Mouse (Mus musculus) embryo, embryonic 11 days (tissue): ENCODE measurements at regions not wholly inside any gene's neighbourhood (a gene's known extent, or its start where the extent isn't known, plus 50 kb on each side); places are given as distances from the start of the nearest gene placed in this dataset.
A peak's percentile ranks its signal among the peaks of the same experiment; 100 is the strongest.
"Not testable (repeated sequence)": the region's sequence is repeated elsewhere in the genome, so short reads cannot be mapped to it uniquely, and the experiment has no call there.

ENCODE experiments used
- DNase-seq: peaks from one replicate; pipeline ENCODE4 v3.0.0-alpha.2; 2015

GRCm38 (mm10) chrX:50600262-50600661 is 172.0 kb upstream of the Olfr1324 start:
- peak; percentile 57 for DNase-seq

DNA sequence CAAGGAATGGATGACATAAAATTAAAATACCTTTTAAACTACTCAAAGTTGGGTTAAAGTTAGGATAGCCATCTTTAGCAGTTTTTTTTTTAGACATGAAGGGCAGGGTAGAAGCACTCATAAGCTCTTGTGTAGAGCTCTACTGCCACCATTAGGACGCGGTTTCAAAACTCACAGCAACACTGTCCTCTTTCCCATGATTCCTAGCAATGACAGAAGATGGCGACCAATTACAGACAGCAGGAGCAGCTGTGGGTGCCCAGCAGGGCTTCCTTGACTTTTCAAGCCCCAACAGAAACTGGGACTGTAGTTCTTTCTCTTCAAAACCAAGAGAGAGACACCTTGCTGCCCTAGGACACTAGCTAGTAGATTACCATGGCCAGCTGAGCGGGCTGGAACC is 171.5 kb upstream of the Olfr1324 start:
- peak; percentile 31 for DNase-seq

- not testable (repeated sequence) for DNase-seq
Measured at GRCm38 (mm10) chrX:50597626-50598025, 169.3 kb upstream of the Olfr1324 start.

DNA sequence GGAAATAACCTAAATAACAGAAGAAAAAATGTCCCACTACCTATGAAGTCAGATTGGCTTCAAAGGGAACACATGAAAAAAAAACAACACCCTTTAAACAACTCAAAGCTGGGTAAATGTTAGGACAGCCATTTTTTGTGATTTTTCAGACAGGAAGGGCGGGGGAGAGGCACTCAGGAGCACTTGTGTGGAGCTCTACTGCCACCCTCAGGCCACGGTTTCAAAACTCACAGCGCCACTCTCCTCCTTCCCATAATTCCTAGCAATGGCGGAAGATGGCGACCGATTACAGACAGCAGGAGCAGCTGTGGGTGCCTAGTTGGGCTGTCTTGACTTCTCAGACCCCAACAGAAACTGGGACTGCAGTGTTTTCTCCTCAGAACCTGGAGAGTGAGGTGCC is 168.8 kb upstream of the Olfr1324 start:
- peak; percentile 40 for DNase-seq

DNA sequence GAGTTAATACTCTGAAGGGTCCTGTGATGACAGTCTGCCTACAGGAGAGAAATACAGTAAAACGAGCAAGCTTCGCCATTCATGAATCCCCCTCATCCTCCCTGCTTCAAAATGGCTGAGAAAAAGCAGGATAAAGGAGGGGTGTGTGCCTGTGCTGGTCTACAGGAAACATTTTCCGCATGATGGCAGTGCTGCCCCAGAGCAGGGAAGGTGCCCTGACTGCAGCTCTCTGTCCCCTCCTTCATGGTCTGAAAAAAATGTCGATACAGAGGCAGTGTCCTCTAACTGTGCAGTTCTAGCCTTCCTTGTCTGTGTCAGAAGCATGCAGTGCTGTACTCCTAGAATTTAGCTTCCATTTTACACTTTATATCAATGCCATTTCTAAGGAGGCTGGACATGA is 166.7 kb upstream of the Olfr1324 start:
- not testable (repeated sequence) for DNase-seq

DNA sequence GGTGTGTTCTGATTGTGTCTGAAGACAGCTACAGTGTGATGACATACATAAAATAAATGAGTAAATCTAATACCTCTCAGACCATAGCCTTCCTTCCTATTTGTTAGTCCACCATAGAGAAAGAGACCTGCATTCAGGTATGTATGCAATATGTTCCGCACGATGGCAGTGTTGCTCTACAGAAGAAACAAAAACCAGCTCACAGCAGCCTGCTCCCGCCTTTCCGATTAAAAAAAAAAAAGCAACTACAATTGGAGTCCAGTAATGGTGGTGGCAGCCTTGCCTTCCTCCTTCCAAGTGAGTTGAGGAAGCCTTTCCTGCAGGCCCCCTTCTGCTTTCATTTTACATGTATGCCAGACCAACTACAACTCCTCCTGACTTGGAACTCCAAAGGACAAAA is 163.2 kb upstream of the Olfr1324 start:
- DNase-seq, result peak; percentile 42

DNA sequence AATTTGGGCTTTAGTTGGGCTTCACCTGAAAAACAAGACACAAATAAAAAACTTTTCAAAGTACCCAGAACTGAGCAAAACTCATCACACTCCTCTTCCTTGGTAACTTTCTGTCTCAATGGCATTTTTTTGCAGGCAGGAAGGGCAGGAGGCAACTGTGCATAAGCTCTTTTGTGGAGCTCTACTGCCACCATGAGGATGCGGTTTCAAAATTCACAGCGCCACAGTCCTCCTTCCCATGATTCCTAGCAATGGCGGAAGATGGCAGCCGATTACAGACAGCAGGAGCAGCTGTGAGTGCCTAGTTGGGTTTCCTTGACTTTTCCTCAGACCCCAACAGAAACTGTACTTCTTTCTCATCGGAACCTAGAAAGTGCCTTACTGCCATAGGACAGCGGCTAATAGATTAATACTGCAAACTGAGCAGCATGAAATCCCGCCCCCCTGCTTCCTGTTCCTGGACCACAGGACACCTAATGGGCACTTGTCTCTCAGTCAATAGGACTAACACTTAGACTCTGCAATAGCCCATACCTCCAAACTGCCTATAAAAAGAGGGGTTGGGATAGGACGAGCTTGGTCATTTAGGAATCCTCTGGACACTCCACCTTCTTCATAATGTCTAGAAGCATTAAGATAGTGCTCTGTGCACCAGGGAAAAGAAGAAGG is 162.5 kb upstream of the Olfr1324 start:
- peak; percentile 42 for DNase-seq

DNA sequence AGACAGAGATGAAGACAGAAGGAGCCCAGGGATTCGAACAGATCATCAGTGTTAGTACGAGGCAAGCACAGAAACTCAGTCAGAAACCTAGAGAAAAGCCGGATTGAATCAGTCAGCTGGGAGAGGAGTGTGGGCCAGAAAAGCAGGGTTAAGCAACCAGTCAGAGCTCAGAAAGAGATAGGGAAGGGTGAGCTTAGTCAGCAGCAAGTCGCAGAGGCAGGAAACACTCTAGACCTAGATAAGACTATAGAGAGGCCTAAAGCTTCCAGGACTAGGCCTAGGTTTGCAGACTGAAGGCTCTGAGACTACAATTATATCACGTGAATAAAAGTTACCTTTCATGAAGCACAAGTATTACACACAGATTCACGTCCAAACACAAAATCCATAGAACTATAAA is 160.6 kb upstream of the Olfr1324 start:
- no peak for DNase-seq

DNA sequence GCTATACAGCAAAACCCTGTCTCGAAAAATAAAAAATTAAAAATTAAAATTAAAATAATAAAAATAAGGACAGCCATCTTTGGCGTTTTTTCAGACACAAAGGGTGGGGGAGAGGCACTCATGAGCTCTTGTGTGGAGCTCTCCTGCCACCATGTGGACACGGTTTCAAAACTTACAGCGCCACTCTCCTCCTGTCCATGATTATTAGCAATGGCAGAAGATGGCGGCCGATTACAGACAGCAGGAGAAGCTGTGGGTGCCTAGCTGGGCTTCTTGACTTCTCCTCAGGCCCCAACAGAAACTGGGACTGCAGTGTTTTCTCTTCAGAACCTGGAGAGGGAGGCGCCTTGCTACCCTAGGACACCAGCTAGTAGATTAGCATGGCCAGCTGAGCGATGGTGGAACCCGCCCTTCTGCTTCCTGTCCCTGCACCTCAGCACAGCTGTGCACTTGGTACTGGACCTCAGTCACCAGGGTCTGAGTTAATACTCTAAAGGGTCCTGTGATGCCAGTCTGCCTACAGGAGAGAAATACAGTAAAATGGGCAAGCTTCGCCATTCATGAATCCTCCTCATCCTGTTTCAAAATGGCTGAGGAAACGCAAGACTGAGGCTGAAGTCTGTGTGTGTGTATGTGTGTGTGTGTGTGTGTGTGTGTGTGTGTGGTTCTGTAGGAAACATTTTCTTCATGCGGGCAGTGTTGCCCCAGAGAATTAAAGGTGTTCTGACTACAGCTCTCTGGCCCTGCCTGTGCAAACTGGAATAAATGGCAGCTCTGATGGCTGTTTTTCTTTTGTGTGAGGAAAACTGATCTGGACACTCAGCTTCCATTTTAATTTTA is 155.7 kb upstream of the Olfr1324 start:
- DNase-seq, result no peak

GRCm38 (mm10) chrX:50580200-50580599 is 151.9 kb upstream of the Olfr1324 start:
- DNase-seq, result no peak

DNA sequence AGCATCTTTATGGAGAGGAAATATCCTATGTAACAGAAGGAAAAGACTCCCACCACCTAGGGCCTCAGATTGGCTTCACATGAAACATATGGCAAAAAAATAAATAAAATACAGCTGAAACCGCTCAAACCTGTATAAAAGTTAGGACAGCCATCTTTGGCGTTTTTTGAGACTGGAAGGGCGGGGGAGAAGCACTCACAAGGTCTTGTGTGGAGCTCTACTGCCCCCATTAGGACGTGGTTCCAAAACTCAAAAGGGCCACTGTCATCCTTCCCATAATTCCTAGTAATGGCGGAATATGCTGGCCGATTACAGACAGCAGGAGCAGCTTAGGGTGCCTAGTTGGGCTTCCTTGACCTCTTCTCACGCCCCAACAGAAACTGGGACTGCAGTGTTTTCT is 148.5 kb upstream of the Olfr1324 start:
- DNase-seq, result peak; percentile 32

DNA sequence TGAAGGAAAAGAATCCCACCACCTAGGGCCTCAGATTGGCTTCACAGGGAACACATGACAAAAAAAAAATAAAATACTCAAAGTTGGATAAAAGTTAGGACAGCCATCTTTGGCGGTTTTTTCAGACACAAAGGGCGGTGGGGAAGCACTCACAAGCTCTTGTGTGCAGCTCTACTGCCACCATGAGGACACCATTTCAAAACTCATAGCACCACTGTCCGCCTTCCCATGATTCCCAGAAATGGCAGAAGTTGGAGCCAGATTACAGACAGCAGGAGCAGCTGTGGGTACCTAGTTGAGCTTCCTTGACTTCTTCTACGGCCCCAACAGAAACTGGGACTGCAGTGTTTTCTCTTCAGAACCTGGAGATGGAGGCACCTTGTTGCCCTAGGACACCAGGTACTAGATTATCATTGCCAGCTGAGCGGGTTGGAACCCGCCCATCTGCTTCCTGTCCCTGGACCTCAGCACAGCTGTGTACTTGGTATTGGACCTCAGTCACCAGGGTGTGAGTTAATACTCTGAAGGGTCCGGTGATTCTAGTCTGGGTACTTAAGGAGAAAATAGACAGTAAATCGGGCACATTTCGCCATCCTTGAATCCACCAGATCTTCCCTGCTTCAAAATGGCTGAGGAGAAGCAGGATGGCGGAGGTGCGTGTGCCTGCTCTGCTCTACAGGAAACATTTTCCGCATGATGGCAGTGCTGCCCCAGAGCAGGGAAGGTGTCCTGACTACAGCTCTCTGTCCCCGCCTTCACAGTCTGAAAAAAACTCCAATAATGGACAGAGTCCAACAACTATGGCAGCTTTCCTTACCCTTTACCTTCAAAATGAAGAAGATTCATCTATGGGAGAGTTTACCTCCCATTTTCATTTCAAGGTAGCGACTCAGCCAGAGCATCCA is 144.1 kb upstream of the Olfr1324 start:
- peak; percentile 53 for DNase-seq

DNA sequence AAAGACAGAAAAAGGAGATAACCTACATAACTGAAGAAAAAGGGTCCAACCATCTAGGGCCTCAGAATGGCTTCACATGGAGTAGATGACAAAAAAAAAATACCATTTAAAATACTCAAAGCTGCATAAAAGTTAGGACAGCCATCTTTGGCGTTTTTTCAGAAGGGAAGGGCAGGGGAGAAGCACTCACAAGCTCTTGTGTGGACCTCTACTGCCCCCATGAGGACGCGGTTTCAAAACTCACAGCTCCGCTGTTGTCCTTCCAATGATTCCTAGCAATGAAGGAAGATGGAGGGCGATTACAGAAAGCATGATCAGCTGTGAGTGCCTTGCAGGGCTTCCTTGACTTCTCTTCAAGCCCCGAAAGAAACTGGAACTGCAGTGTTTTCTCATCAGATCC is 140.8 kb upstream of the Olfr1324 start:
- peak; percentile 24 for DNase-seq

DNA sequence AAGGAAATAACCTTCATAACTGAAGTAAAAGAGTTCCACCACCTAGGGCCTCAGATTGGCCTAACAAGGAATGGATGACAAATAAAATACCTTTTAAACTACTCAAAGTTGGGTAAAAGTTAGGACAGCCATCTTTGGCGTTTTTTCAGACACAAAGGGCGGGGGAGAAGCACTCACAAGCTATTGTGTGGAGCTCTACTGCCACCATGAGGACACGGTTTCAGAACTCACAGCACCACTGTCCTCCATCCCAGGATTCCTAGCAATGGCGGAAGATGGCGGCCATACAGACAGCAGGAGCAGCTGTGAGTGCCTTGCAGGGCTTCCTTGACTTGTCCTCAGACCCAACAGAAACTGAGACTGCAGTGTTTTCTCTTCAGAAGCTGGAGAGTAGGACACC is 138.0 kb upstream of the Olfr1324 start:
- DNase-seq, result peak; percentile 32

DNA sequence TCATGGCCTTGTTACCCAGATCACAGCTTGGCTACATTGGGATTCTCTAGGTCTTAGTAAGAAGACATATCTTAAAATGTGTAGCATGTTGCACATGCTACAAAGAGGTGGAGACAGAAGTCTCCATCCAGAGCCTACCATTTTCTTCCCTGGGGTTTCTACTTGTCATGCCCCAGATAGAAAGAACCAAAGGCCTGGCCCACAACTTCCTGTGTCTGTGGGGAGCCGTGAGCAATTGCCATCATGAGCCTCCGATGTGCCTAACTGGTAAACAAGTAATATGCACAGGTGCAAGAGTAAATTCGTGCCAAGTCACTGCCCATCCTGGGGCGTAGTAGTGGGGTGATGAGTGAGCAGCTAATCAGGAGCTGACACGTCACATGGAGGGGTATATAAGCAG is 136.7 kb upstream of the Olfr1324 start:
- DNase-seq, result not testable (repeated sequence)

DNA sequence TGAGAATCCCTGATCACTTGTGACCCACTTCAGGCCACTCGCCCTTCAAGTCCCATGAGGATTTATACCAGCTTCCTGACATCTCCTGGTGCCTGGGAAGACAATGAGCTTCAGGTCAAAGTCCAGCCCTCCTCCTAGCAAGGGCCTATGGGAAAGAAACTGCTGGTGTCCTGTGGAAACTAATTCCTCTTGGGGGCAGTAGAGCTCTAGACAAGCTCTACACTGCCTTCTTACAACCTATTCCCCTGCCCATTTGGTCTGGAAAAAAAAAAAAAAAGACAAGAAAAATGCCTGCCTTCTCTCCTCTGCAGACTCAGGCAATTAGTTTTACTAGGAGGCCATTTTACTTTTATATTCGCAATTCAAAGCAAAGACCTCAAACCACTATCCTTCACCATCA is 132.6 kb upstream of the Olfr1324 start:
- DNase-seq, result peak; percentile 7

GRCm38 (mm10) chrX:50550297-50550696 is 122.0 kb upstream of the Olfr1324 start:
- DNase-seq, result peak; percentile 13

DNA sequence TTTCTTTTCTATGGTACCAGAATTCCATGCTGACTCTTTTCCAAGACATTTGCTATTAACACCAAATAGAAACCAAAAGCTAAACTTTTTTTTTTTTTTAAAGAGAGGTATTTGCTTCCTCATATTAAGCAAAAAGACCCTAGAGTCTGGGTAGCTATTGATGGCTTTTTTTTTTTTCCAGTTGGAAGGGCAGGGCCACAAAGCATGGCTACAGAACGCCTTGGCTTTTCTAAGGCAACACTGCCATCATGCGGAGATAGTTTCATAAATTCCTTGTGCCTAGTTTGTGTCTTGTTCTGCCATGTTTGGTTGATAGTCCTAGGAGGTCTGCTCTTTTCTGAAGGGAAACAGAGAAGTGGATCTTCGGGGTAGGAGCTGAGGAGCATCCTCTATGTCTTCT is 121.4 kb upstream of the Olfr1324 start:
- DNase-seq, result peak; percentile 44

GRCm38 (mm10) chrX:50537785-50538159 is 109.5 kb upstream of the Olfr1324 start:
- not testable (repeated sequence) for DNase-seq

DNA sequence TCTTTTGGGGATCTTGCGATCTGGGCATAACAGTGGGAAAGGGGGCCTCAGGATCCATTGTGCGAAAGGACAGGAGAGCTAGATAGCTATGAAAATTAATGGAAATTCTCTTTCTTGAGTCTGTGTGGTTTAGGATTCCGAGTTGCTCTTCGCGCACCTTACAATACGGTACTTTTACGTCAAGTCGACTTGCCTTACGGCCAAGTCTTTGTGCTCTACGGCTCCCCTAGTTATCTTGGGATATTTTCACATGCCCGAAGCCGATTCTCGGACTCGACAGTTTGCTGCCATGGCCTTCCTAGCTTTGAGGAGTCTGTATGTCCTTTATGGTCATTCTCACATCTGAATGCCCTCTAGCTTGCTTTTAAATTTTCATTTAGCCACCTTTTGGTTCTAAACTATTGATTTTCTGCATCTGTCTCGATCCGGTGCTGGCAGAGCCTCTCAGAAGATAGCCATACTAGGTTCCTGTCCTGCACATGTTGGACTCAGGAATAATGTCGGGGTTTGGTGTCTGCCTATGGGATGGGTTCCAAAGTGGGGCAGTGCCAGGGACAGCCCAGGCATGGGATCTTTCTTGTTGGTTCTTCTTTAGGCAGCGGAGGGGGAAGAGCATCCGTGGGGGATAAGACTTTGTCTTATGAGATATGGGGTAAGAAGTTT is 109.0 kb upstream of the Olfr1324 start:
- peak; percentile 73 for DNase-seq

DNA sequence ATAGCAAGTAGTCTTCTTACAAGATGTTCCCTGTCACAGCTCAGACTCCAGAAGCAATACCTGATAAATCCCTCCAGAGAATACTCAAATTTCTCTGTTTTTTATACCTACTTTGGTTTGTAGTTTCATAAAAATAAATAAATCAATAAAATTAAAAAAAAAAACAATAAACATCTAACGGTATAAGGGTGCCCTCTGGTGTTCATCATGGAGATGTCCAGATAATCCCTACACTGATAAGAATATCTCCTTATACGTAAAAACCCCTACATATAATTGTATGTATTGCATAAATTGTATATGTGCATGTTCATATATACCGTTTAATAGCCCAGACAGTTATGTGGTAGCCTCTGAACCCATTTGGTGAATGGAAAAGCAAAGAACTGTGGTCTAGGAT is 75.7 kb upstream of the Olfr1324 start:
- peak; percentile 1 for DNase-seq

DNA sequence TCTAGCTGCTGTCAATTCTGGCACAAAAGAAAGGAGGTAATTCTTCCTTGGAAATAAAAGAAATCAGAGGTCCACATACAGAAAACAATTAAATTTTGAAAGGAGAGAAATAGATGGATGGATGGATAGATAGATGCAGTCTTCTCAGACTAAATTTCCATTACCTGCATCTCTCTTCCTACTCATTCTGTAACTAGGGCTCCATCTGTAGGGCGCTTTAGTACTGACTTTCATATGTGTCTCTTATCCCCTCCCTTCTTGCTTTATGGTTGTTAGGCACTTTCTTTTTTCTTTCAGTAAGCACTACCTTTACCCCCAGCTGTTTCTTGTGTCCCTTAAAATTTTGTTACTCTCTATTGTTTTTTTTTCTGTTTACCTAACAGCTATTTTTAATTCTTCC is 72.9 kb upstream of the Olfr1324 start:
- peak; percentile 3 for DNase-seq

DNA sequence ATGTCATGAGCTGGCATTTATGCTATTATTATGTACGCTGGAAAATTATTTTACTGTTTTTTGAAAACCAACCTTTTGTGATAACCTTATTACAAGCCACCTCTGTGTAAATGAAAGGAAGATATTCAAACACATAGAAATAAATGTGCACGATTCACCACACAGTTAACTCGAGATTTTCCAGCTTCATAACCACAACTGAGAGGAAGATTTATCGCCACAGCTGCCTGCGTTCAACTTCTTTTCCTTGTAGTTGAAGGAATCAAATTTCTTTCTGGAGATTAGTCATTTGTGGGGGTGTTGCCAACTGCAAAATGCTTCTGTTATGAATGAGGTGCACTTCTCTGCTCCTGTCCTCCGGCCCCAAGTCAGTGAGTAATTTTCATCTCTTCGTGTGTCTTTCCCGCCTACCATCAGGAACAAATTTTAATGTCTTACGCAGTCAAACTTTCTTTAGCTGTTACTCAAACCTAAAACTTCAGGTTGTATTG is 62.2 kb upstream of the Olfr1324 start:
- DNase-seq, result not testable (repeated sequence)
